Mouse (Mus musculus) G1E (cell line): ENCODE results near the gene Trim28.

Source experiments
- CTCF ChIP-seq: IDR thresholded peaks from 2 replicates; pipeline ENCODE4 v1.5.1; 2012; ENCODE audit warnings: low read depth, low read length, inconsistent platforms, mixed read lengths
- TAL1 ChIP-seq: conservative IDR thresholded peaks from 2 replicates; pipeline ENCODE4 v1.6.1; 2012; ENCODE audit warnings: low read depth, low read length, inconsistent platforms, mixed read lengths

- no peak for TF ChIP-seq CTCF
- no peak for TF ChIP-seq TAL1
Measured at GRCm38 (mm10) chr7:13043120-13043444, 44.2 kb downstream of the Trim28 start.
